Mouse (Mus musculus) forebrain, embryonic 16.5 days (tissue): ENCODE measurements around the gene Ctnnb1. TPM values are rescaled to one million over a fixed set of nuclear protein-coding genes. Genes with fewer than 3 reads are reported as not detected.
"Not testable (repeated sequence)": the region's sequence is repeated elsewhere in the genome, so short reads cannot be mapped to it uniquely, and the experiment has no call there.

Experiments
- ATAC-seq: fragments of 200-750 bp; cut with Nextera tagmentation; 2 replicates; pipeline ENCODE4 v1.8.0; 2017; ENCODE audit warnings: mild to moderate bottlenecking, moderate library complexity
- H3K27ac ChIP-seq: fragments of 300-500 bp; sonication (generic); 2 replicates; pipeline ENCODE4 v1.5.1; 2014; ENCODE audit warnings: low read length, control low read depth
- H3K27me3 ChIP-seq: fragments of 300-500 bp; sonication (generic); replicated peaks from 2 replicates; pipeline ENCODE4 v1.6.1; 2014; ENCODE audit warnings: low read length; ENCODE audit not compliant: control insufficient read depth, insufficient read depth
- H3K36me3 ChIP-seq: fragments of 300-500 bp; sonication (generic); 2 replicates; pipeline ENCODE4 v1.6.1; 2014; ENCODE audit not compliant: control insufficient read depth, insufficient read depth
- H3K4me1 ChIP-seq: fragments of 300-500 bp; sonication (generic); replicated peaks from 2 replicates; pipeline ENCODE4 v1.6.1; 2014; ENCODE audit warnings: low read length; ENCODE audit not compliant: control insufficient read depth, insufficient read depth
- H3K4me2 ChIP-seq: fragments of 300-500 bp; sonication (generic); 2 replicates; pipeline ENCODE4 v1.6.1; 2014; ENCODE audit warnings: mild to moderate bottlenecking, low read length, control low read depth
- H3K4me3 ChIP-seq: fragments of 300-500 bp; sonication (generic); replicated peaks from 2 replicates; pipeline ENCODE4 v1.5.1; 2014; ENCODE audit warnings: mild to moderate bottlenecking, low read length, control low read depth
- H3K9ac ChIP-seq: fragments of 300-500 bp; sonication (generic); replicated peaks from 2 replicates; pipeline ENCODE4 v1.6.1; 2014; ENCODE audit warnings: low read depth, low read length, control low read depth
- H3K9me3 ChIP-seq: fragments of 300-500 bp; sonication (generic); 2 replicates; pipeline ENCODE4 v1.6.1; 2016; ENCODE audit warnings: low read length; ENCODE audit not compliant: control insufficient read depth
- WGBS: fragments of 180-500 bp; shearing (Covaris S2); extraction: QIAGEN DNeasy Blood & Tissue Kit; methylation state at CpG from one replicate; pipeline ENCODE4 v1.1.7; 2014; 5-methylcytosine and 5-hydroxymethylcytosine counted together
- polyA plus RNA-seq: library from polyadenylated mRNA; unstranded; fragments of >200 nt; fragmentation: Nextera tagmentation; extraction: Ambion mirVana; gene quantifications from 2 replicates; pipeline ENCODE4 v1.2.1, GENCODE M21; 2015

The Ctnnb1 gene
- polyA plus RNA-seq, 1 experiment from 2014 or later: 611 TPM

- no peak overlapping the region for H3K4me3 ChIP-seq
- ATAC-seq: no peak
Observed at GRCm38 (mm10) chr9:120897269-120897668, 31.7 kb upstream of the Ctnnb1 start.

GRCm38 (mm10) chr9:120899833-120900232 lies 29.2 kb upstream of the Ctnnb1 start:
- Histone ChIP-seq H3K27me3 (no peaks in the 10 kb centered on the region), H3K9me3 (no peaks in the 10 kb centered on the region), H3K4me3 (no peak overlapping the region), H3K4me2 (no peak overlapping the region), H3K9ac (no peak overlapping the region), H3K36me3 (no peaks in the 10 kb centered on the region), H3K27ac (no peak overlapping the region), H3K4me1 (no peaks in the 10 kb centered on the region)
- ATAC-seq: no peak
- 75% methylated on average over 4 of the region's 4 CpGs for WGBS

More at GRCm38 (mm10) chr9:120897269-120897668, 31.7 kb upstream of the Ctnnb1 start:
- WGBS: 68% methylated on average over 4 of the region's 4 CpGs
- Histone ChIP-seq H3K36me3 (no peaks in the 10 kb centered on the region), H3K4me1 (no peaks in the 10 kb centered on the region), H3K9me3 (no peaks in the 10 kb centered on the region), H3K27me3 (no peaks in the 10 kb centered on the region), H3K9ac (no peak overlapping the region), H3K4me2 (no peak overlapping the region), H3K27ac (no peak overlapping the region)

GRCm38 (mm10) chr9:120900338-120901274 lies 28.4 kb upstream of the Ctnnb1 start:
- H3K27ac ChIP-seq: no peak overlapping the region
- no peak overlapping the region for H3K4me3 ChIP-seq
- no peak overlapping the region for H3K9ac ChIP-seq
- no peak for ATAC-seq
- no peaks in the 10 kb centered on the region for H3K9me3 ChIP-seq
- no peaks in the 10 kb centered on the region for H3K27me3 ChIP-seq
- H3K4me1 ChIP-seq: no peaks in the 10 kb centered on the region
- no peaks in the 10 kb centered on the region for H3K36me3 ChIP-seq
- WGBS: 74% methylated on average over 12 of the region's 12 CpGs
- H3K4me2 ChIP-seq: no peak overlapping the region

- ATAC-seq: no peak
- Histone ChIP-seq H3K9ac (no peak overlapping the region), H3K36me3 (no peaks in the 10 kb centered on the region), H3K4me1 (no peaks in the 10 kb centered on the region), H3K27ac (no peak overlapping the region), H3K4me3 (no peak overlapping the region), H3K27me3 (no peaks in the 10 kb centered on the region), H3K4me2 (no peak overlapping the region), H3K9me3 (no peaks in the 10 kb centered on the region)
- 72% methylated on average over 8 of the region's 8 CpGs for WGBS
Observed at GRCm38 (mm10) chr9:120902562-120902961, 26.5 kb upstream of the Ctnnb1 start.

GRCm38 (mm10) chr9:120908461-120908860 lies 20.6 kb upstream of the Ctnnb1 start:
- no peak overlapping the region for H3K9ac ChIP-seq
- no peak for ATAC-seq
- no peak overlapping the region for H3K4me2 ChIP-seq
- H3K9me3 ChIP-seq: no peaks in the 10 kb centered on the region
- H3K36me3 ChIP-seq: no peaks in the 10 kb centered on the region
- H3K4me1 ChIP-seq: no peaks in the 10 kb centered on the region
- no peaks in the 10 kb centered on the region for H3K27me3 ChIP-seq
- H3K27ac ChIP-seq: no peak overlapping the region
- no peak overlapping the region for H3K4me3 ChIP-seq
- WGBS: 84% methylated on average over 6 of the region's 6 CpGs

GRCm38 (mm10) chr9:120913152-120913551 lies 15.9 kb upstream of the Ctnnb1 start:
- H3K4me2 ChIP-seq: no peak overlapping the region
- no peak overlapping the region for H3K9ac ChIP-seq
- H3K27ac ChIP-seq: no peak overlapping the region
- H3K9me3 ChIP-seq: 0 out of 2 replicates have a peak, but pooled peaks cover 3% of the 10 kb centered on the region
- H3K4me1 ChIP-seq: no peaks in the 10 kb centered on the region
- no peak overlapping the region for H3K4me3 ChIP-seq
- 87% methylated on average over 13 of the region's 13 CpGs for WGBS
- H3K36me3 ChIP-seq: no peaks in the 10 kb centered on the region
- ATAC-seq: no peak
- H3K27me3 ChIP-seq: no peaks in the 10 kb centered on the region

- H3K4me3 ChIP-seq: no peak overlapping the region
- 91% methylated on average over 4 of the region's 4 CpGs for WGBS
- H3K27me3 ChIP-seq: no peaks in the 10 kb centered on the region
- no peak for ATAC-seq
- no peaks in the 10 kb centered on the region for H3K4me1 ChIP-seq
- no peak overlapping the region for H3K4me2 ChIP-seq
- no peaks in the 10 kb centered on the region for H3K36me3 ChIP-seq
- no peak overlapping the region for H3K9ac ChIP-seq
- H3K9me3 ChIP-seq: 0 out of 2 replicates have a peak, but pooled peaks cover 3% of the 10 kb centered on the region
- H3K27ac ChIP-seq: no peak overlapping the region
Observed at GRCm38 (mm10) chr9:120914429-120914828, 14.6 kb upstream of the Ctnnb1 start.

- H3K27me3 ChIP-seq: no peaks in the 10 kb centered on the region
- H3K36me3 ChIP-seq: no peaks in the 10 kb centered on the region
- no peak for ATAC-seq
- 90% methylated on average over 14 of the region's 14 CpGs for WGBS
- no peak overlapping the region for H3K4me2 ChIP-seq
- H3K4me1 ChIP-seq: no peaks in the 10 kb centered on the region
- 0 out of 2 replicates have a peak, but pooled peaks cover 3% of the 10 kb centered on the region for H3K9me3 ChIP-seq
- no peak overlapping the region for H3K4me3 ChIP-seq
- H3K27ac ChIP-seq: no peak overlapping the region
- no peak overlapping the region for H3K9ac ChIP-seq
Observed at GRCm38 (mm10) chr9:120914877-120915459, 14.0 kb upstream of the Ctnnb1 start.

GRCm38 (mm10) chr9:120917619-120918018 lies 11.4 kb upstream of the Ctnnb1 start:
- H3K9ac ChIP-seq, H3K36me3 ChIP-seq, H3K4me2 ChIP-seq, H3K9me3 ChIP-seq, H3K27ac ChIP-seq, H3K27me3 ChIP-seq, H3K4me3 ChIP-seq, ATAC-seq, H3K4me1 ChIP-seq: not testable (repeated sequence)
- 93% methylated on average over 2 of the region's 2 CpGs for WGBS
